Mouse (Mus musculus) bone marrow macrophage, adult 2 months (primary cell): Measurements from ENCODE around the gene Col9a3.

Experiments used
- CTCF ChIP-seq: IDR thresholded peaks from 2 replicates; pipeline ENCODE4 v1.5.1; 2012; ENCODE audit warnings: low read depth, mild to moderate bottlenecking, low read length, moderate library complexity
- POLR2A ChIP-seq: IDR thresholded peaks from 2 replicates; pipeline ENCODE4 v1.6.1; 2012; ENCODE audit warnings: mild to moderate bottlenecking, low read depth, low read length, borderline replicate concordance

DNA sequence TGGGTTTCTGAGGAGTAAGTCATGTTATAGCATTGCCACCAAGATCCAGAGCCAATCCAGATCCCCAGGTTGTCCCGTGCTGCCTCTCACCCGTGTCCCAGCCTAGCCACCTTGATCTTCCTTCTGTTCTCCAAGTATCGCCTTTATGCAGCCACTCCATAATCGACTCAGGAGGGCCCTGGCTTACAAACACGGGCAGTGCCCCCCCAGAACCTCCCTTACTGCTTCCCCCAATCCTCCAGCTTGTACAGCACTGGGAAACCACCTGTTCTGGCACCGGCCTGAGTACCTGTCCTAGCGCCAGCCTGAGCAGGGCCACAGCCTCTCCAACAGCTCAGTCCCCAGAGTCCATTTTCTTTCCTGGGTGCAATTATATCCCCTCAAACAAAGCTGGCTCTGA is 57.1 kb downstream of the Col9a3 start:
- TF ChIP-seq CTCF (no peak), POLR2A (no peak)
